Mouse (Mus musculus): ENCODE data around the gene Fxyd1.

GRCm38 (mm10) chr7:31058211-31058610 is 1.2 kb upstream of the Fxyd1 start:
- TF ChIP-seq CTCF (conservative IDR thresholded peaks at IDR 0.05; ENCODE audit: insufficient read depth, insufficient read length, low read depth, low read length) (no peak), POLR2A (IDR thresholded peaks at IDR 0.05; ENCODE audit: low read depth, low read length) (no peak)
